Mouse (Mus musculus) intestine, embryonic 14.5 days (tissue): ENCODE measurements around the gene Ubap2. TPM values are rescaled to one million over a fixed set of nuclear protein-coding genes. Genes with fewer than 3 reads are reported as not detected.

Experiments used
- ATAC-seq: fragments of 200-750 bp; cut with Nextera tagmentation; replicated peaks from 2 replicates; pipeline ENCODE4 v1.8.0; 2017; ENCODE audit warnings: low read depth, moderate number of reproducible peaks, moderate TSS enrichment, moderate library complexity; ENCODE audit not compliant: low FRiP score, low TSS enrichment
- DNase-seq: peaks from one replicate; pipeline ENCODE4 v3.0.0-alpha.2; 2018; ENCODE audit warnings: low spot score
- H3K27ac ChIP-seq: fragments of 300-500 bp; sonication (generic); 2 replicates; pipeline ENCODE4 v1.5.1; 2014; ENCODE audit warnings: low read depth, mild to moderate bottlenecking, control low read depth
- H3K27me3 ChIP-seq: fragments of 300-500 bp; sonication (generic); replicated peaks from 2 replicates; pipeline ENCODE4 v1.6.1; 2014; ENCODE audit warnings: low read length, control low read depth; ENCODE audit not compliant: control insufficient read depth, insufficient read depth
- H3K36me3 ChIP-seq: fragments of 300-500 bp; sonication (generic); 2 replicates; pipeline ENCODE4 v1.6.1; 2014; ENCODE audit warnings: low read length, control low read depth; ENCODE audit not compliant: control insufficient read depth, insufficient read depth
- H3K4me1 ChIP-seq: fragments of 300-500 bp; sonication (generic); replicated peaks from 2 replicates; pipeline ENCODE4 v1.6.1; 2014; ENCODE audit warnings: low read length, control low read depth, mixed read lengths; ENCODE audit not compliant: control insufficient read depth, insufficient read depth
- H3K4me2 ChIP-seq: fragments of 300-500 bp; sonication (generic); 2 replicates; pipeline ENCODE4 v1.6.1; 2014; ENCODE audit warnings: low read length
- H3K4me3 ChIP-seq: fragments of 300-500 bp; sonication (generic); 2 replicates; pipeline ENCODE4 v1.5.1; 2014; ENCODE audit warnings: low read depth, low read length, control low read depth, mixed read lengths
- H3K9ac ChIP-seq: fragments of 300-500 bp; sonication (generic); 2 replicates; pipeline ENCODE4 v1.6.1; 2014; ENCODE audit warnings: mild to moderate bottlenecking, low read length
- H3K9me3 ChIP-seq: fragments of 300-500 bp; sonication (generic); 2 replicates; pipeline ENCODE4 v1.6.1; 2016; ENCODE audit warnings: low read length, control low read depth; ENCODE audit not compliant: control insufficient read depth
- WGBS: fragments of 180-500 bp; shearing (Covaris S2); extraction: QIAGEN DNeasy Blood & Tissue Kit; methylation state at CpG from one replicate; pipeline ENCODE4 v1.1.7; 2014; 5-methylcytosine and 5-hydroxymethylcytosine counted together
- polyA plus RNA-seq: library from polyadenylated mRNA; unstranded; fragments of >200 nt; fragmentation: Nextera tagmentation; extraction: Ambion mirVana; gene quantifications from 2 replicates; pipeline ENCODE4 v1.2.1, GENCODE M21; 2014

Ubap2 gene
- polyA plus RNA-seq, 1 experiment from 2014 or later = 55.1 TPM

GRCm38 (mm10) chr4:41284087-41284486 is 9.1 kb upstream of the Ubap2 start:
- no peak overlapping the region for H3K4me3 ChIP-seq
- H3K27me3 ChIP-seq = no peaks in the 10 kb centered on the region
- H3K4me1 ChIP-seq = no peaks in the 10 kb centered on the region
- no peak overlapping the region for H3K9ac ChIP-seq
- ATAC-seq = no peak
- DNase-seq = no peak
- no peak overlapping the region for H3K4me2 ChIP-seq
- no peaks in the 10 kb centered on the region for H3K36me3 ChIP-seq
- H3K27ac ChIP-seq = no peak overlapping the region
- 72% methylated on average over 2 of the region's 2 CpGs for WGBS
- no peaks in the 10 kb centered on the region for H3K9me3 ChIP-seq

DNA sequence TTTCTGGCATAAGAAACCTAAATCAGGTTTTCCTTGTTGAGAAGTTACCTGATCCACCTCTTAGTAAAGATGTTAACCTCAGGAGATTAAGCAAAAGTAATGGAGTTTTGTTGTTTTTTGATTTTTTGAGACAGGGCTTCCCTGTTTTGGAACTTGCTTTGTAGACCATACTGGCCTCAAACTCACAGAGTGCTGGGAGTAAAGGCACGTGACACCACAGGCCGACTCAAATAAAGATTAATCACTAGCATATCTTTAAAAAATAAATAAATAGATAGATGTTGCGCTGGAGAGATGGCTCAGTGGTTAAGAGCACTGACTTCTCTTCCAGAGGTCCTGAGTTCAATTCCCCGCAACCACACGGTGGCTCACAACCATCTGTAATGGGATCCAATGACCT is 983 bp upstream of the Ubap2 start:
- no peak for DNase-seq
- Histone ChIP-seq H3K27ac (peak overlapping the region; percentile 96), H3K4me2 (peak overlapping the region; percentile 60), H3K9me3 (no peaks in the 10 kb centered on the region), H3K4me1 (peaks cover 25% of the 10 kb centered on the region), H3K4me3 (peak overlapping the region; percentile 90), H3K36me3 (no peaks in the 10 kb centered on the region; the same call in 1 of the 2 replicates), H3K27me3 (no peaks in the 10 kb centered on the region), H3K9ac (peak overlapping the region; percentile 94)
- no peak for ATAC-seq
- WGBS = 67% methylated on average over 5 of the region's 5 CpGs

DNA sequence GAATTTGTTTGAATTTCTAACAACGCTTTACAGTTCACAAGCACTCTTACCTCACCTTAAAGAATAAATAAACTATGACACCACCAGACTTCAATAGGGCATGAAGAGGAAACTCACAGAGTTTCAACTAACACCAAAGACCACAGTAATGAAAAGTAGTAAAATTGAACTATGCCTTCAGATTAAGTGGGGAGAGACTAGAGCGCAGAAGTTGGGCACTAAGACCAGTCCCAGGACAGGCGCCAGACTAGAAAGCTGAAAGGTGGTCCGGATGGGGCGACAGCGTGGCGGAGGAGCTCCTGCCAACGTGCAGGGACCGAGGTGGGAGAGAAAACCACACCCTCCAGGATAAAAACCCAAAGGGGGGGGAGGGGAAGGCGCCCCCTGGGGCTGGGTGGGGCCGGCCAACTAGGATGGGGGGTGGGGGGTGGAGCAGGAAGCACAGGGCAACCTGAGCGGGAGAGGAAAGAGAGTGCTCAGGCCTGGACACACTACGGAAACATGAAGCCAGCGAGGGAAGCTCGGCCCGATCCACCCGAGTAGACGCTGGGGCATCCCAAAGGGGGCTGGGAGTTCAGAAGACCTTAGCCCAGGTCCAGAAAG is 466 bp downstream of the Ubap2 start:
- Histone ChIP-seq H3K9me3 (no peaks in the 10 kb centered on the region), H3K4me2 (peak overlapping the region; percentile 60), H3K9ac (peak overlapping the region; percentile 94), H3K4me1 (peaks cover 25% of the 10 kb centered on the region), H3K36me3 (peaks cover 8% of the 10 kb centered on the region), H3K4me3 (peak overlapping the region; percentile 90), H3K27ac (peak overlapping the region; percentile 96), H3K27me3 (no peaks in the 10 kb centered on the region)
- no peak for DNase-seq
- peak; percentile 74 for ATAC-seq
- WGBS = 0% methylated on average over 18 of the region's 18 CpGs

- Histone ChIP-seq H3K4me3 (no peak overlapping the region), H3K9ac (no peak overlapping the region), H3K27me3 (no peaks in the 10 kb centered on the region), H3K4me2 (no peak overlapping the region), H3K9me3 (no peaks in the 10 kb centered on the region), H3K4me1 (peaks cover 11% of the 10 kb centered on the region), H3K36me3 (peaks cover 24% of the 10 kb centered on the region), H3K27ac (no peak overlapping the region)
- DNase-seq (no peak), ATAC-seq (no peak)
Observed at GRCm38 (mm10) chr4:41268133-41268532, 6.8 kb downstream of the Ubap2 start.

- DNase-seq (no peak), ATAC-seq (no peak)
- WGBS = 82% methylated on average over 4 of the region's 4 CpGs
- Histone ChIP-seq H3K4me2 (no peak overlapping the region), H3K36me3 (peaks cover 32% of the 10 kb centered on the region), H3K9ac (no peak overlapping the region), H3K27ac (no peak overlapping the region), H3K4me1 (no peaks in the 10 kb centered on the region), H3K9me3 (no peaks in the 10 kb centered on the region), H3K4me3 (no peak overlapping the region), H3K27me3 (no peaks in the 10 kb centered on the region)
Observed at GRCm38 (mm10) chr4:41266350-41266749, 8.6 kb downstream of the Ubap2 start.

DNA sequence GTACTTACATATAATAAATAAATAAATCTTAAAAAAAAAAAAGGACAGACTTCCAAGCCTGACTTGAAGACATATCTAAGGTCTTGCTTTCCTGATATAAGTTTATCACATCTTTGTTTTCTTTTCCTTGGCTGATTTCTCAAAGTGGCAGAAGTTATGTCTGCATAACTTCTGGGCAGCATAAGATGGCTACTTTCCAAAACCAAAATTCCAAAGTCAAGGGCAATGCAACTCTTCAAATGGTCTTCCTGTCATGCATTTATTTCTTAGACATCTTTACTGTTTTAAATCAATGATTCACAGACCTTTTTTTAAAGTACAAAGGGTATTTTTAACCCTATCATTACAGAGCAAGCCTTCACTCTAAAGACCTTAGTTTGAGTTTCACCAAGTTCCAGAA is 14.3 kb downstream of the Ubap2 start:
- H3K4me3 ChIP-seq = no peak overlapping the region
- H3K9me3 ChIP-seq = no peaks in the 10 kb centered on the region
- no peak overlapping the region for H3K27ac ChIP-seq
- DNase-seq = no peak
- no peak for ATAC-seq
- H3K4me2 ChIP-seq = no peak overlapping the region
- H3K4me1 ChIP-seq = no peaks in the 10 kb centered on the region
- peaks cover 14% of the 10 kb centered on the region; the same call in 1 of the 2 replicates for H3K36me3 ChIP-seq
- no peak overlapping the region for H3K9ac ChIP-seq
- H3K27me3 ChIP-seq = no peaks in the 10 kb centered on the region

DNA sequence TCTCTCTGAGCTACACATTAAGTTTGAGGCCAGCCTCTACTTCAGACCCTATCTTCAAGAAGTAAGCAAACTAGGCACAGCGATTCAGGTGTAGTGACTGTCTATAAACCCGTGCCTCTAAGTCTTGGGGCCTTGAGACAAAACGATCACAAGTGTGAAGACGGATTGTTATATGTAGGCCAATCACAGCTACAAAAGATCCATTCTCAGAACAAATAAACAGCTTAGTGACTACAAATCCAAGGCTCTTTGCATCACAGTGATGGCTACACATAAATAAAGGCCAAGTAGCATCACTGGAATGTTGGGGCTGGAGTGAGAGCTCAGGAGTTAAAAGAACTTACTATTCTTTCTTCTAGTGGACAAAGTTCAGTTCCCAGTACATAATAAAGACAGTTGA is 15.9 kb downstream of the Ubap2 start:
- no peak overlapping the region for H3K4me3 ChIP-seq
- H3K9me3 ChIP-seq = no peaks in the 10 kb centered on the region
- H3K36me3 ChIP-seq = peaks cover 11% of the 10 kb centered on the region; the same call in 1 of the 2 replicates
- ATAC-seq (no peak), DNase-seq (no peak)
- WGBS = 85% methylated on average over 4 of the region's 4 CpGs
- no peak overlapping the region for H3K9ac ChIP-seq
- no peaks in the 10 kb centered on the region for H3K27me3 ChIP-seq
- no peaks in the 10 kb centered on the region for H3K4me1 ChIP-seq
- no peak overlapping the region for H3K4me2 ChIP-seq
- H3K27ac ChIP-seq = no peak overlapping the region

- H3K9me3 ChIP-seq = no peaks in the 10 kb centered on the region
- no peak overlapping the region for H3K9ac ChIP-seq
- peaks cover 9% of the 10 kb centered on the region; the same call in 1 of the 2 replicates for H3K36me3 ChIP-seq
- H3K27ac ChIP-seq = no peak overlapping the region
- H3K4me2 ChIP-seq = no peak overlapping the region
- ATAC-seq = no peak
- H3K27me3 ChIP-seq = no peaks in the 10 kb centered on the region
- no peak overlapping the region for H3K4me3 ChIP-seq
- no peaks in the 10 kb centered on the region for H3K4me1 ChIP-seq
- WGBS = 89% methylated on average over 1 of the region's 1 CpGs
- no peak for DNase-seq
Observed at GRCm38 (mm10) chr4:41257752-41258151, 17.2 kb downstream of the Ubap2 start.

DNA sequence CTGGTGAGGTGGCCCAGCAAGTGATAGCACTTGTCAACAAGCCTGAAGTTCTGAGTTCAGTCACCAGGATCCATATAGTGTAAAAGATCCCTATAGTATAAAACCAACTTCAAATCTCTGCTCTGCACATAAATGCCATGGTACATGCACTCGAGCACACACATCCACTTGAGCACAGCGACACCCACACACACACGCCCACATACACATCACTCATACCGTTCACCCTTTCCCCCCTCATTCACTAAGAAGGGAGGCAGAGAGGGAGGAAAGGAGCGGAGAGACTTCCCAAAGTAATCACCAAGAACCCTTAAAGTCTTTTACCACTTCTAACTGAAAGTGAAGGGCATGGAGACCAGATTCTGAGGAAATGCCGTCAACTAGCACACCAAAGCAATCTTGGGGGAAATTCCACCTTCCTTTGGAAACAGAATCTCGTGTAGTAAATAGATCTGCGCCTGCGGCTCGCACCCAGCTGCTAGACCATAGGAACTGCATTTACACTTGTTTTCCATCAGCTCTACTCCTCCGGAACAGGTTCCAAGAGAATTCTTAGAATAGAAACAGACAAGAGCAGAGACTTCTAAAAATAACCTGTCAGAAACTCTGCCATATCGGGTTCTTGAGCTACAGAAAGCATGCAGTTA is 19.3 kb downstream of the Ubap2 start:
- ATAC-seq = no peak
- 90% methylated on average over 12 of the region's 12 CpGs for WGBS
- H3K9me3 ChIP-seq = no peaks in the 10 kb centered on the region
- no peak overlapping the region for H3K4me3 ChIP-seq
- H3K27me3 ChIP-seq = no peaks in the 10 kb centered on the region
- no peak for DNase-seq
- no peaks in the 10 kb centered on the region for H3K4me1 ChIP-seq
- H3K36me3 ChIP-seq = peaks cover 11% of the 10 kb centered on the region
- no peak overlapping the region for H3K27ac ChIP-seq
- no peak overlapping the region for H3K4me2 ChIP-seq
- no peak overlapping the region for H3K9ac ChIP-seq
